ENCODE assay signal across 26 mouse cellular contexts in genomic region chr4:129025707-129026106, GRCm38 (mm10). TPM values are rescaled to one million over a fixed set of nuclear protein-coding genes. Genes with fewer than 3 reads are reported as not detected.
DNase-seq lines count a peak whose midpoint lies in the region; ATAC-seq lines count a peak whose summit lies in the region.
"Had no signal": no experiment of that assay in that cellular context is flagged by ENCODE, and none has a peak within 500 bp of the region (broad histone marks: within the 10 kb centered on the region; RNA-seq: fewer than 3 reads in every experiment).

No protein-coding gene starts in this region.

- peaks cover 31% of the 10 kb centered on the region for H3K4me1 ChIP-seq in heart, embryonic 13.5 days
- peaks cover 6% of the 10 kb centered on the region for H3K4me1 ChIP-seq in kidney, embryonic 15.5 days
- peaks cover 24% of the 10 kb centered on the region for H3K4me1 ChIP-seq in lung, embryonic 15.5 days

- no peak overlapping the region for H3K4me2 ChIP-seq in heart, embryonic 13.5 days
- no peak overlapping the region for H3K4me2 ChIP-seq in kidney, embryonic 15.5 days
- H3K4me2 ChIP-seq in lung, embryonic 15.5 days, result no peak overlapping the region
- H3K4me2 ChIP-seq: embryonic facial prominence, embryonic 12.5 days; embryonic facial prominence, embryonic 15.5 days; hindbrain, embryonic 13.5 days had no signal

- no peaks in the 10 kb centered on the region for H3K36me3 ChIP-seq in heart, embryonic 13.5 days
- no peaks in the 10 kb centered on the region for H3K36me3 ChIP-seq in kidney, embryonic 15.5 days
- H3K36me3 ChIP-seq in lung, embryonic 15.5 days, result no peaks in the 10 kb centered on the region
- H3K36me3 ChIP-seq: embryonic facial prominence, embryonic 12.5 days; embryonic facial prominence, embryonic 15.5 days; hindbrain, embryonic 10.5 days; hindbrain, embryonic 13.5 days had no signal

- ATAC-seq in heart, embryonic 13.5 days (ENCODE audit: extremely low read depth, insufficient number of reproducible peaks, low FRiP score, low TSS enrichment), result no peak
- ATAC-seq in kidney, embryonic 15.5 days (replicated peaks; ENCODE audit: low FRiP score), result no peak
- no peak for ATAC-seq in lung, embryonic 15.5 days (ENCODE audit: borderline replicate concordance, extremely low read depth, low FRiP score, low TSS enrichment)
- ATAC-seq: CD4-positive, CD25-positive, alpha-beta regulatory T cell, adult 4 months; forebrain, embryonic 14.5 days; forebrain, postnatal 0 days; hindbrain, embryonic 16.5 days had no signal

- peak overlapping the region; percentile 90; the same call in 1 of the 2 replicates for H3K27ac ChIP-seq in heart, embryonic 13.5 days (replicated peaks)
- H3K27ac ChIP-seq in kidney, embryonic 15.5 days, result no peak overlapping the region
- H3K27ac ChIP-seq in lung, embryonic 15.5 days, result peak overlapping the region; percentile 87
- H3K27ac ChIP-seq: embryonic facial prominence, embryonic 12.5 days; embryonic facial prominence, embryonic 15.5 days; gastrocnemius, adult 2 months; hindbrain, embryonic 10.5 days; hindbrain, embryonic 13.5 days had no signal

- DNase-seq in heart, postnatal 14 days, result no peak
- DNase-seq in kidney, adult 11 months, result peak; percentile 61
- peak; percentile 80 for DNase-seq in kidney, adult 9 months
- no peak for DNase-seq in kidney, adult 18-20 months
- no peak for DNase-seq in lung, postnatal 14 days
- DNase-seq: adrenal gland, adult 2 months; adrenal gland, postnatal 14 days; cerebellum, adult 11 months; cerebellum, adult 2 months; cerebellum, adult 9-11 months; cerebellum, postnatal 25 days; forebrain, postnatal 0 days; gastrocnemius, adult 2 months; gastrocnemius, postnatal 14 days; heart, adult 18-20 months; heart, postnatal 36 days had no signal

- H3K27me3 ChIP-seq in heart, embryonic 13.5 days (replicated peaks), result no peaks in the 10 kb centered on the region
- no peaks in the 10 kb centered on the region for H3K27me3 ChIP-seq in kidney, embryonic 15.5 days
- no peaks in the 10 kb centered on the region for H3K27me3 ChIP-seq in lung, embryonic 15.5 days
- H3K27me3 ChIP-seq: embryonic facial prominence, embryonic 12.5 days; embryonic facial prominence, embryonic 15.5 days; hindbrain, embryonic 13.5 days had no signal

- H3K4me3 ChIP-seq in heart, embryonic 13.5 days, result no peak overlapping the region
- H3K4me3 ChIP-seq in kidney, embryonic 15.5 days (replicated peaks), result no peak overlapping the region
- no peak overlapping the region for H3K4me3 ChIP-seq in lung, embryonic 15.5 days
- H3K4me3 ChIP-seq: embryonic facial prominence, embryonic 12.5 days; embryonic facial prominence, embryonic 15.5 days; gastrocnemius, adult 2 months; hindbrain, embryonic 10.5 days; hindbrain, embryonic 13.5 days had no signal

- H3K9me3 ChIP-seq in heart, embryonic 13.5 days, result no peaks in the 10 kb centered on the region
- H3K9me3 ChIP-seq in kidney, embryonic 15.5 days (replicated peaks), result no peaks in the 10 kb centered on the region
- no peaks in the 10 kb centered on the region for H3K9me3 ChIP-seq in lung, embryonic 15.5 days
- H3K9me3 ChIP-seq: embryonic facial prominence, embryonic 12.5 days; embryonic facial prominence, embryonic 15.5 days; hindbrain, embryonic 10.5 days; hindbrain, embryonic 13.5 days had no signal

- no peak overlapping the region for H3K9ac ChIP-seq in heart, embryonic 13.5 days
- H3K9ac ChIP-seq in kidney, embryonic 15.5 days, result no peak overlapping the region
- no peak overlapping the region for H3K9ac ChIP-seq in lung, embryonic 15.5 days
- H3K9ac ChIP-seq: embryonic facial prominence, embryonic 12.5 days; embryonic facial prominence, embryonic 15.5 days; forebrain, postnatal 0 days; hindbrain, embryonic 13.5 days had no signal

- intact Hi-C loops in heart, postnatal 14 days (cut with DNase I), result loop anchor here (2.0 kb wide), 1 partner anchor 33 kb away; the partner anchor contains the start of gene Rnf19b

- 81% methylated on average over 3 of the region's 3 CpGs for WGBS in heart, embryonic 13.5 days
- WGBS in kidney, embryonic 15.5 days, result 87% methylated on average over 3 of the region's 3 CpGs
- 88% methylated on average over 3 of the region's 3 CpGs for WGBS in lung, embryonic 15.5 days

RNA-seq across cellular contexts. Expression of gene Rnf19b, which starts 32.4 kb away (rescaled TPM):
- 5.7 and 6.2 TPM in 2 replicates for polyA plus RNA-seq in heart, embryonic 13.5 days (2015; fragmentation: Nextera tagmentation; extraction: Ambion mirVana)
- total RNA-seq in heart, postnatal 14 days (2021), result 10 to 100 TPM; 19.5 to 19.6 TPM
- polyA plus RNA-seq in kidney, embryonic 15.5 days (2015; fragmentation: Nextera tagmentation; extraction: Ambion mirVana), result 7.1 TPM in 2 replicates
- polyA plus RNA-seq in lung, embryonic 15.5 days (2015; fragmentation: Nextera tagmentation; extraction: Ambion mirVana), result 7.3 and 7.6 TPM in 2 replicates

RNA-seq across cellular contexts. Expression of gene Ak2, which starts 33.9 kb away (rescaled TPM):
- polyA plus RNA-seq in heart, embryonic 13.5 days (2015; fragmentation: Nextera tagmentation; extraction: Ambion mirVana), result 147 and 167 TPM in 2 replicates
- total RNA-seq in heart, postnatal 14 days (2021), result 10 to 100 TPM; 66.0 to 66.7 TPM
- polyA plus RNA-seq in kidney, embryonic 15.5 days (2015; fragmentation: Nextera tagmentation; extraction: Ambion mirVana), result 224 and 231 TPM in 2 replicates
- polyA plus RNA-seq in lung, embryonic 15.5 days (2015; fragmentation: Nextera tagmentation; extraction: Ambion mirVana), result 182 and 187 TPM in 2 replicates

Comparison
In these comparisons a context has a peak if more than half of its experiments do, and no peak if none do; other contexts are left out.
1. DNase-seq: peak in kidney, adult 11 months (single experiment) and kidney, adult 9 months (single experiment); none in heart, postnatal 14 days (0 of 2), kidney, adult 18-20 months (single experiment) and lung, postnatal 14 days (single experiment).